Mouse (Mus musculus): Measurements from ENCODE around the gene Trir. TPM values are rescaled to one million over a fixed set of nuclear protein-coding genes. Genes with fewer than 3 reads are reported as not detected.
A peak's percentile ranks its signal among the peaks of the same experiment; 100 is the strongest.

Gene Trir
- polyA plus RNA-seq, 1 experiment = 99.1 TPM

GRCm38 (mm10) chr8:85059879-85060616 lies 33.4 kb downstream of the Trir start, which contains the start of gene Fbxw9:
Gene Fbxw9 (plus strand): TSS chr8:85060055.
- WGBS = 1% methylated on average over 53 of the region's 53 CpGs
- peak; percentile 88 for DNase-seq
- Histone ChIP-seq H3K4me3 (replicated peaks; ENCODE audit: extremely low read depth, low read depth, low read length) (peak within 1 kb of the TSS; percentile 93), H3K4me1 (ENCODE audit: control insufficient read depth, insufficient read depth, low read length) (peaks cover 2% of the 10 kb centered on the region; the same call in 1 of the 2 replicates)
- TF ChIP-seq CTCF (IDR thresholded peaks at IDR 0.05; ENCODE audit: insufficient read depth, low read length) = no peak
- peak; percentile 36; the same call in 1 of the 2 replicates for TF ChIP-seq POLR2A (IDR thresholded peaks at IDR 0.05; ENCODE audit: borderline replicate concordance, extremely low read depth, low read depth, low read length)

DNA sequence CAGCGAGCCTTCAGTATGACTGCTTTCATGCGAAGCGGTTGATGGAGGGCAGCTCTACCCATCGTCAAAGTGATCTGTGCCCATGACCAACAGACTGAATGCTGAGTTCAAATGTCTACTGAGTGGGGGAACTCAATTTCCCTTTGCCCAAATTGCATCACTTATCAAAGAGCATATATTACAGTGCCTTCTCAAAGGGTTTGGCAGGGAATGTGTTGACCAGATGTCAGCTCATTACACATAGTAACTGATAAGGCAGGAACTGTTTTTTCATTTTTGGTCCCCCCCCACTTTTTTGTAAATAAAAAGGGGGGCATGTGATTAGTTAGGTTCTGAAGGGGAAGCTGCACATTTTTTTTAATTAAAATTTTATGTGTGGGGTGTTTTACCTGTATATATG lies 36.0 kb downstream of the Trir start:
- TF ChIP-seq POLR2A (IDR thresholded peaks at IDR 0.05; ENCODE audit: borderline replicate concordance, extremely low read depth, low read depth, low read length) (no peak), CTCF (IDR thresholded peaks at IDR 0.05; ENCODE audit: insufficient read depth, low read length) (no peak)
- H3K4me1 ChIP-seq (ENCODE audit: control insufficient read depth, insufficient read depth, low read length) = peaks cover 2% of the 10 kb centered on the region; the same call in 1 of the 2 replicates

GRCm38 (mm10) chr8:85065213-85065612 lies 38.6 kb downstream of the Trir start:
- H3K4me1 ChIP-seq (ENCODE audit: control insufficient read depth, insufficient read depth, low read length) = peaks cover 2% of the 10 kb centered on the region; the same call in 1 of the 2 replicates
- 40% methylated on average over 2 of the region's 2 CpGs for WGBS
- no peak overlapping the region for H3K4me3 ChIP-seq (replicated peaks; ENCODE audit: extremely low read depth, low read depth, low read length)
- DNase-seq = no peak
- TF ChIP-seq CTCF (IDR thresholded peaks at IDR 0.05; ENCODE audit: insufficient read depth, low read length) (no peak), POLR2A (IDR thresholded peaks at IDR 0.05; ENCODE audit: borderline replicate concordance, extremely low read depth, low read depth, low read length) (no peak)

More for the DNA sequence above, 36.0 kb downstream of the Trir start:
- no peak overlapping the region for H3K4me3 ChIP-seq (replicated peaks; ENCODE audit: extremely low read depth, low read depth, low read length)
- 95% methylated on average over 4 of the region's 4 CpGs for WGBS
- no peak for DNase-seq

DNA sequence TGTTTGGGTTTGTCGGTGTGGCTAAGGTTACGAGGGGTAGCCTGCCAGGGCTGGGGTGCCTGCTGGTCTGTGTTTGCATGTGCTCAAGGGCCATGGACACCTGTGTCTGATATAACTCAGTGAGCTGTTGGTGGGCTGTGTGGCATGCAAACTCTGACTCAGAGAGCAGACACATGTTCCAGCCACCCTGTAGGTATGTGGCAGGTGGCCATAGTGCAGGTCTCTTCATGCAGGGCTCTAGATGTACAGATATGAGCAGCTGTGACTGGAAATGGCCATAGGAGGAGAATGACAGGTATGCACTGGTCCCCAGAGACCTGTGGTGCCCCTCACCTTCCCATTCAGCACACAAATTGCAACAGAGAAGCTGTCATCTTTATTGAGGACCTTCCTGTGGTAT lies 40.5 kb downstream of the Trir start:
- 96% methylated on average over 2 of the region's 2 CpGs for WGBS
- no peak overlapping the region for H3K4me3 ChIP-seq (replicated peaks; ENCODE audit: extremely low read depth, low read depth, low read length)
- no peak for DNase-seq
- TF ChIP-seq POLR2A (IDR thresholded peaks at IDR 0.05; ENCODE audit: borderline replicate concordance, extremely low read depth, low read depth, low read length) = no peak
- no peak for TF ChIP-seq CTCF (IDR thresholded peaks at IDR 0.05; ENCODE audit: insufficient read depth, low read length)
- peaks cover 3% of the 10 kb centered on the region for H3K4me1 ChIP-seq (ENCODE audit: control insufficient read depth, insufficient read depth, low read length)

DNA sequence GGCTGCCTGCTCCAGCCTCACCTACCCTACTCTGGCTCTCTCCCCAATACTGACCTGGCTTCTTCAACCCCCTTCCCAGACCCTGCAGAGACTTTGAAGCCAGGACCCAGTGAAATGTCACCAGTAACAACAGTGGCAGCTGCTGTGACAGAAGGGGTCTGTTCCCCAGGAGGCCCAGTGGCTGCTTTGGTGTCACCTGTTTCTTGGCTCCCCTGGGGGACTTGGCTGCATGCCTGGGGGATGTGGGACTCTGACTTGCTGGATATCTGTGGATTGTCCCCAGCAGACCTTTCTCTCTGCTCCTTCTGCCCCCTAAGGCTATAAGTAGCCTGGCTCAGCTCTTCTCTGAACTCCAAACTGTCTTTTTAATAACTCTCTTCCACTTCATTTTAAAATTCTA lies 41.4 kb downstream of the Trir start, which contains the start of gene Gm5741:
Gene Gm5741, minus strand, starts transcription at position 1 of the 400 bp plus-strand sequence.
- Histone ChIP-seq H3K4me1 (ENCODE audit: control insufficient read depth, insufficient read depth, low read length) (peaks cover 7% of the 10 kb centered on the region), H3K4me3 (replicated peaks; ENCODE audit: extremely low read depth, low read depth, low read length) (no peak within 1 kb of the TSS)
- no peak for DNase-seq
- TF ChIP-seq POLR2A (IDR thresholded peaks at IDR 0.05; ENCODE audit: borderline replicate concordance, extremely low read depth, low read depth, low read length) = no peak
- no peak for TF ChIP-seq CTCF (IDR thresholded peaks at IDR 0.05; ENCODE audit: insufficient read depth, low read length)

GRCm38 (mm10) chr8:85071041-85071440 lies 44.4 kb downstream of the Trir start:
- TF ChIP-seq POLR2A (IDR thresholded peaks at IDR 0.05; ENCODE audit: borderline replicate concordance, extremely low read depth, low read depth, low read length) = no peak
- TF ChIP-seq CTCF (IDR thresholded peaks at IDR 0.05; ENCODE audit: insufficient read depth, low read length) = no peak

GRCm38 (mm10) chr8:85071514-85072281 lies 45.1 kb downstream of the Trir start, which contains the start of gene Dhps:
Gene Dhps (plus strand): TSS chr8:85071757.
- TF ChIP-seq POLR2A (IDR thresholded peaks at IDR 0.05; ENCODE audit: borderline replicate concordance, extremely low read depth, low read depth, low read length) (peak; percentile 64), CTCF (IDR thresholded peaks at IDR 0.05; ENCODE audit: insufficient read depth, low read length) (no peak)
- Histone ChIP-seq H3K4me3 (replicated peaks; ENCODE audit: extremely low read depth, low read depth, low read length) (peak within 1 kb of the TSS; percentile 79), H3K4me1 (ENCODE audit: control insufficient read depth, insufficient read depth, low read length) (peaks cover 8% of the 10 kb centered on the region)
- WGBS = under 1% methylated on average over 68 of the region's 68 CpGs
- DNase-seq = peak; percentile 88

More at GRCm38 (mm10) chr8:85071041-85071440, 44.4 kb downstream of the Trir start:
- no peak overlapping the region for H3K4me3 ChIP-seq (replicated peaks; ENCODE audit: extremely low read depth, low read depth, low read length)
- 70% methylated on average over 5 of the region's 5 CpGs for WGBS
- H3K4me1 ChIP-seq (ENCODE audit: control insufficient read depth, insufficient read depth, low read length) = peaks cover 8% of the 10 kb centered on the region
- DNase-seq = no peak

GRCm38 (mm10) chr8:85072364-85072929 lies 45.8 kb downstream of the Trir start:
- Histone ChIP-seq H3K4me1 (ENCODE audit: control insufficient read depth, insufficient read depth, low read length) (peaks cover 8% of the 10 kb centered on the region), H3K4me3 (replicated peaks; ENCODE audit: extremely low read depth, low read depth, low read length) (peak overlapping the region; percentile 79)
- TF ChIP-seq CTCF (IDR thresholded peaks at IDR 0.05; ENCODE audit: insufficient read depth, low read length) = no peak
- TF ChIP-seq POLR2A (IDR thresholded peaks at IDR 0.05; ENCODE audit: borderline replicate concordance, extremely low read depth, low read depth, low read length) = no peak
- 30% methylated on average over 9 of the region's 9 CpGs for WGBS
- DNase-seq = no peak

- Histone ChIP-seq H3K4me1 (ENCODE audit: control insufficient read depth, insufficient read depth, low read length) (peaks cover 8% of the 10 kb centered on the region), H3K4me3 (replicated peaks; ENCODE audit: extremely low read depth, low read depth, low read length) (no peak overlapping the region)
- DNase-seq = no peak
- 84% methylated on average over 15 of the region's 15 CpGs for WGBS
- TF ChIP-seq POLR2A (IDR thresholded peaks at IDR 0.05; ENCODE audit: borderline replicate concordance, extremely low read depth, low read depth, low read length) (no peak), CTCF (IDR thresholded peaks at IDR 0.05; ENCODE audit: insufficient read depth, low read length) (no peak)
These were observed 46.5 kb downstream of the Trir start for GRCm38 (mm10) chr8:85073041-85073612.
